Mouse (Mus musculus) embryonic facial prominence, embryonic 12.5 days (tissue): Measurements from ENCODE around the gene Nudt2. TPM values are rescaled to one million over a fixed set of nuclear protein-coding genes. Genes with fewer than 3 reads are reported as not detected.

Source experiments
- ATAC-seq: fragments of 200-750 bp; cut with Nextera tagmentation; 2 replicates; pipeline ENCODE4 v1.8.0; 2017; ENCODE audit not compliant: insufficient number of reproducible peaks, insufficient read depth, low FRiP score, low TSS enrichment
- H3K27ac ChIP-seq: fragments of 300-500 bp; sonication (generic); 2 replicates; pipeline ENCODE4 v1.5.1; 2016; ENCODE audit warnings: mild to moderate bottlenecking
- H3K27me3 ChIP-seq: fragments of 300-500 bp; sonication (generic); 2 replicates; pipeline ENCODE4 v1.6.1; 2016; ENCODE audit warnings: mild to moderate bottlenecking, moderate library complexity
- H3K36me3 ChIP-seq: fragments of 300-500 bp; sonication (generic); 2 replicates; pipeline ENCODE4 v1.6.1; 2016; ENCODE audit warnings: mild to moderate bottlenecking
- H3K4me1 ChIP-seq: fragments of 300-500 bp; sonication (generic); 2 replicates; pipeline ENCODE4 v1.6.1; 2016
- H3K4me2 ChIP-seq: fragments of 300-500 bp; sonication (generic); replicated peaks from 2 replicates; pipeline ENCODE4 v1.6.1; 2016; ENCODE audit warnings: mild to moderate bottlenecking, moderate library complexity
- H3K4me3 ChIP-seq: fragments of 300-500 bp; sonication (generic); 2 replicates; pipeline ENCODE4 v1.5.1; 2016; ENCODE audit warnings: mild to moderate bottlenecking
- H3K9ac ChIP-seq: fragments of 300-500 bp; sonication (generic); 2 replicates; pipeline ENCODE4 v1.6.1; 2016; ENCODE audit warnings: mild to moderate bottlenecking, moderate library complexity
- H3K9me3 ChIP-seq: fragments of 300-500 bp; sonication (generic); 2 replicates; pipeline ENCODE4 v1.6.1; 2016; ENCODE audit warnings: mild to moderate bottlenecking, moderate library complexity
- WGBS: fragments of 180-500 bp; shearing (Covaris S2); methylation state at CpG from one replicate; pipeline ENCODE4 v1.1.7; 2016; 5-methylcytosine and 5-hydroxymethylcytosine counted together
- polyA plus RNA-seq: library from polyadenylated mRNA; unstranded; fragments of >200 nt; fragmentation: Nextera tagmentation; extraction: Ambion mirVana; gene quantifications from 2 replicates; pipeline ENCODE4 v1.2.1, GENCODE M21; 2016

The Nudt2 gene
- polyA plus RNA-seq, 1 experiment from 2014 or later, result 53.4 TPM

- H3K4me3 ChIP-seq, result no peak overlapping the region
- H3K27ac ChIP-seq, result no peak overlapping the region
- no peak overlapping the region for H3K4me2 ChIP-seq
- no peaks in the 10 kb centered on the region for H3K27me3 ChIP-seq
- no peak overlapping the region for H3K9ac ChIP-seq
- H3K36me3 ChIP-seq, result no peaks in the 10 kb centered on the region
- no peak for ATAC-seq
- 58% methylated on average over 7 of the region's 7 CpGs for WGBS
- no peaks in the 10 kb centered on the region for H3K9me3 ChIP-seq
- H3K4me1 ChIP-seq, result peaks cover 16% of the 10 kb centered on the region; the same call in 1 of the 2 replicates
These were observed 5.2 kb downstream of the Nudt2 start for GRCm38 (mm10) chr4:41470051-41470683.

GRCm38 (mm10) chr4:41470684-41471383, 5.9 kb downstream of the Nudt2 start:
- WGBS, result 40% methylated on average over 5 of the region's 5 CpGs

GRCm38 (mm10) chr4:41471384-41471689, 6.4 kb downstream of the Nudt2 start:
- Histone ChIP-seq H3K9me3 (no peaks in the 10 kb centered on the region), H3K27me3 (no peaks in the 10 kb centered on the region), H3K4me1 (peaks cover 16% of the 10 kb centered on the region; the same call in 1 of the 2 replicates), H3K27ac (0 out of 2 replicates have a peak overlapping the region, but pooled peaks have one; percentile 2), H3K4me2 (no peak overlapping the region), H3K9ac (no peak overlapping the region), H3K36me3 (no peaks in the 10 kb centered on the region), H3K4me3 (no peak overlapping the region)
- ATAC-seq, result no peak
- WGBS, result 88% methylated on average over 1 of the region's 1 CpGs

More at GRCm38 (mm10) chr4:41470684-41471383, 5.9 kb downstream of the Nudt2 start:
- Histone ChIP-seq H3K9me3 (no peaks in the 10 kb centered on the region), H3K4me2 (no peak overlapping the region), H3K4me1 (peaks cover 16% of the 10 kb centered on the region; the same call in 1 of the 2 replicates), H3K9ac (no peak overlapping the region), H3K36me3 (no peaks in the 10 kb centered on the region), H3K4me3 (no peak overlapping the region), H3K27me3 (no peaks in the 10 kb centered on the region), H3K27ac (0 out of 2 replicates have a peak overlapping the region, but pooled peaks have one; percentile 2)
- ATAC-seq, result no peak

GRCm38 (mm10) chr4:41477648-41478160, 12.8 kb downstream of the Nudt2 start:
- WGBS, result 86% methylated on average over 9 of the region's 9 CpGs
- Histone ChIP-seq H3K4me3 (no peak overlapping the region), H3K4me1 (peaks cover 10% of the 10 kb centered on the region; the same call in 1 of the 2 replicates), H3K27ac (no peak overlapping the region), H3K36me3 (peaks cover 3% of the 10 kb centered on the region; the same call in 1 of the 2 replicates), H3K4me2 (no peak overlapping the region), H3K9me3 (no peaks in the 10 kb centered on the region), H3K27me3 (no peaks in the 10 kb centered on the region), H3K9ac (no peak overlapping the region)
- ATAC-seq, result no peak

GRCm38 (mm10) chr4:41478751-41479455, 14.0 kb downstream of the Nudt2 start:
- no peak overlapping the region for H3K9ac ChIP-seq
- H3K27ac ChIP-seq, result no peak overlapping the region
- ATAC-seq, result no peak
- no peak overlapping the region for H3K4me2 ChIP-seq
- H3K36me3 ChIP-seq, result peaks cover 3% of the 10 kb centered on the region; the same call in 1 of the 2 replicates
- 51% methylated on average over 4 of the region's 4 CpGs for WGBS
- H3K4me3 ChIP-seq, result no peak overlapping the region
- 0 out of 2 replicates have a peak, but pooled peaks cover 3% of the 10 kb centered on the region for H3K27me3 ChIP-seq
- peaks cover 10% of the 10 kb centered on the region; the same call in 1 of the 2 replicates for H3K4me1 ChIP-seq
- H3K9me3 ChIP-seq, result no peaks in the 10 kb centered on the region

- 0 out of 2 replicates have a peak, but pooled peaks cover 3% of the 10 kb centered on the region for H3K27me3 ChIP-seq
- peaks cover 10% of the 10 kb centered on the region; the same call in 1 of the 2 replicates for H3K4me1 ChIP-seq
- H3K36me3 ChIP-seq, result peaks cover 3% of the 10 kb centered on the region; the same call in 1 of the 2 replicates
- 53% methylated on average over 1 of the region's 1 CpGs for WGBS
- no peak overlapping the region for H3K4me3 ChIP-seq
- H3K4me2 ChIP-seq, result no peak overlapping the region
- H3K9ac ChIP-seq, result no peak overlapping the region
- ATAC-seq, result no peak
- H3K9me3 ChIP-seq, result no peaks in the 10 kb centered on the region
- H3K27ac ChIP-seq, result 0 out of 2 replicates have a peak overlapping the region, but pooled peaks have one; percentile 23
These were observed 14.5 kb downstream of the Nudt2 start for GRCm38 (mm10) chr4:41479456-41479804.

- H3K27me3 ChIP-seq, result 0 out of 2 replicates have a peak, but pooled peaks cover 3% of the 10 kb centered on the region
- H3K4me1 ChIP-seq, result peaks cover 10% of the 10 kb centered on the region; the same call in 1 of the 2 replicates
- H3K4me3 ChIP-seq, result no peak overlapping the region
- H3K9ac ChIP-seq, result no peak overlapping the region
- H3K36me3 ChIP-seq, result peaks cover 3% of the 10 kb centered on the region; the same call in 1 of the 2 replicates
- no peak overlapping the region for H3K4me2 ChIP-seq
- WGBS, result 86% methylated on average over 8 of the region's 8 CpGs
- H3K9me3 ChIP-seq, result no peaks in the 10 kb centered on the region
- H3K27ac ChIP-seq, result no peak overlapping the region
- no peak for ATAC-seq
These were observed 15.3 kb downstream of the Nudt2 start for GRCm38 (mm10) chr4:41480254-41480653.

- 0 out of 2 replicates have a peak, but pooled peaks cover 3% of the 10 kb centered on the region for H3K27me3 ChIP-seq
- no peak overlapping the region for H3K9ac ChIP-seq
- H3K4me3 ChIP-seq, result no peak overlapping the region
- H3K4me2 ChIP-seq, result no peak overlapping the region
- 22% methylated on average over 6 of the region's 6 CpGs for WGBS
- H3K9me3 ChIP-seq, result no peaks in the 10 kb centered on the region
- peak; percentile 50; the same call in 1 of the 2 replicates for ATAC-seq
- H3K36me3 ChIP-seq, result peaks cover 3% of the 10 kb centered on the region; the same call in 1 of the 2 replicates
- H3K4me1 ChIP-seq, result peaks cover 10% of the 10 kb centered on the region; the same call in 1 of the 2 replicates
- H3K27ac ChIP-seq, result peak overlapping the region; percentile 54
These were observed 16.7 kb downstream of the Nudt2 start for GRCm38 (mm10) chr4:41481601-41482017.

GRCm38 (mm10) chr4:41492951-41493350, 28.0 kb downstream of the Nudt2 start:
- Histone ChIP-seq H3K27ac (no peak overlapping the region), H3K27me3 (peaks cover 28% of the 10 kb centered on the region), H3K9me3 (no peaks in the 10 kb centered on the region), H3K36me3 (no peaks in the 10 kb centered on the region), H3K4me2 (no peak overlapping the region), H3K4me3 (no peak overlapping the region), H3K4me1 (peaks cover 8% of the 10 kb centered on the region), H3K9ac (no peak overlapping the region)
- 76% methylated on average over 7 of the region's 7 CpGs for WGBS
- ATAC-seq, result no peak

GRCm38 (mm10) chr4:41493464-41494116, 28.6 kb downstream of the Nudt2 start:
- no peak overlapping the region for H3K27ac ChIP-seq
- no peaks in the 10 kb centered on the region for H3K9me3 ChIP-seq
- H3K27me3 ChIP-seq, result peaks cover 34% of the 10 kb centered on the region
- WGBS, result 79% methylated on average over 3 of the region's 3 CpGs
- H3K9ac ChIP-seq, result no peak overlapping the region
- no peaks in the 10 kb centered on the region for H3K36me3 ChIP-seq
- ATAC-seq, result no peak
- no peak overlapping the region for H3K4me3 ChIP-seq
- peaks cover 14% of the 10 kb centered on the region for H3K4me1 ChIP-seq
- H3K4me2 ChIP-seq, result no peak overlapping the region

GRCm38 (mm10) chr4:41494378-41494777, 29.4 kb downstream of the Nudt2 start:
- 54% methylated on average over 3 of the region's 3 CpGs for WGBS
- H3K27me3 ChIP-seq, result peaks cover 42% of the 10 kb centered on the region
- ATAC-seq, result no peak

More at GRCm38 (mm10) chr4:41494378-41494777, 29.4 kb downstream of the Nudt2 start:
- Histone ChIP-seq H3K9me3 (no peaks in the 10 kb centered on the region), H3K4me1 (peaks cover 21% of the 10 kb centered on the region), H3K4me2 (no peak overlapping the region), H3K4me3 (no peak overlapping the region), H3K36me3 (no peaks in the 10 kb centered on the region), H3K27ac (no peak overlapping the region), H3K9ac (no peak overlapping the region)
